Mouse (Mus musculus) heart, embryonic 11.5 days (tissue): Measurements from ENCODE around the gene Ift81. TPM values are rescaled to one million over a fixed set of nuclear protein-coding genes. Genes with fewer than 3 reads are reported as not detected.

Source experiments
- ATAC-seq: fragments of 200-750 bp; cut with Nextera tagmentation; replicated peaks from 2 replicates; pipeline ENCODE4 v1.8.0; 2017; ENCODE audit warnings: moderate library complexity; ENCODE audit not compliant: insufficient number of reproducible peaks, low FRiP score, low TSS enrichment
- H3K27ac ChIP-seq: fragments of 300-500 bp; sonication (generic); 2 replicates; pipeline ENCODE4 v1.5.1; 2014; ENCODE audit warnings: mild to moderate bottlenecking, low read depth, low read length
- H3K27me3 ChIP-seq: fragments of 300-500 bp; sonication (generic); 2 replicates; pipeline ENCODE4 v1.6.1; 2014; ENCODE audit warnings: mild to moderate bottlenecking, low read length, mixed read lengths; ENCODE audit not compliant: control insufficient read depth, insufficient read depth
- H3K36me3 ChIP-seq: fragments of 300-500 bp; sonication (generic); 2 replicates; pipeline ENCODE4 v1.6.1; 2014; ENCODE audit warnings: mild to moderate bottlenecking, low read length, moderate library complexity, mixed read lengths; ENCODE audit not compliant: control insufficient read depth, insufficient read depth
- H3K4me1 ChIP-seq: fragments of 300-500 bp; sonication (generic); 2 replicates; pipeline ENCODE4 v1.6.1; 2014; ENCODE audit warnings: low read length; ENCODE audit not compliant: control insufficient read depth, insufficient read depth
- H3K4me2 ChIP-seq: fragments of 300-500 bp; sonication (generic); 2 replicates; pipeline ENCODE4 v1.6.1; 2014; ENCODE audit warnings: mild to moderate bottlenecking, moderate library complexity
- H3K4me3 ChIP-seq: fragments of 300-500 bp; sonication (generic); 2 replicates; pipeline ENCODE4 v1.5.1; 2014; ENCODE audit warnings: low read depth, low read length
- H3K9ac ChIP-seq: fragments of 300-500 bp; sonication (generic); 2 replicates; pipeline ENCODE4 v1.6.1; 2014; ENCODE audit warnings: mild to moderate bottlenecking, low read depth, low read length, moderate library complexity
- H3K9me3 ChIP-seq: fragments of 300-500 bp; sonication (generic); replicated peaks from 2 replicates; pipeline ENCODE4 v1.6.1; 2016; ENCODE audit warnings: low read length; ENCODE audit not compliant: control insufficient read depth
- WGBS: fragments of 180-500 bp; shearing (Covaris S2); extraction: QIAGEN DNeasy Blood & Tissue Kit; methylation state at CpG from one replicate; pipeline ENCODE4 v1.1.7; 2014; ENCODE audit not compliant: insufficient replicate concordance; 5-methylcytosine and 5-hydroxymethylcytosine counted together
- polyA plus RNA-seq: library from polyadenylated mRNA; unstranded; fragments of >200 nt; fragmentation: Nextera tagmentation; extraction: Ambion mirVana; gene quantifications from 2 replicates; pipeline ENCODE4 v1.2.1, GENCODE M21; 2014

The Ift81 gene
- polyA plus RNA-seq, 1 experiment from 2014 or later = 23.9 TPM

GRCm38 (mm10) chr5:122638296-122638695 is 24.0 kb upstream of the Ift81 start:
- no peaks in the 10 kb centered on the region for H3K27me3 ChIP-seq
- no peak overlapping the region for H3K9ac ChIP-seq
- no peaks in the 10 kb centered on the region for H3K9me3 ChIP-seq
- ATAC-seq = no peak
- H3K36me3 ChIP-seq = no peaks in the 10 kb centered on the region
- H3K4me2 ChIP-seq = no peak overlapping the region
- H3K4me3 ChIP-seq = no peak overlapping the region
- H3K4me1 ChIP-seq = peaks cover 8% of the 10 kb centered on the region; the same call in 1 of the 2 replicates
- no peak overlapping the region for H3K27ac ChIP-seq
- WGBS = 43% methylated on average over 2 of the region's 2 CpGs

GRCm38 (mm10) chr5:122636958-122637357 is 22.6 kb upstream of the Ift81 start:
- no peak overlapping the region for H3K9ac ChIP-seq
- no peaks in the 10 kb centered on the region for H3K27me3 ChIP-seq
- peak overlapping the region; percentile 6; the same call in 1 of the 2 replicates for H3K4me3 ChIP-seq
- no peaks in the 10 kb centered on the region for H3K36me3 ChIP-seq
- peaks cover 8% of the 10 kb centered on the region; the same call in 1 of the 2 replicates for H3K4me1 ChIP-seq
- 42% methylated on average over 16 of the region's 16 CpGs for WGBS
- no peak for ATAC-seq
- peak overlapping the region; percentile 47 for H3K4me2 ChIP-seq
- H3K9me3 ChIP-seq = no peaks in the 10 kb centered on the region
- no peak overlapping the region for H3K27ac ChIP-seq

GRCm38 (mm10) chr5:122636308-122636707 is 22.0 kb upstream of the Ift81 start:
- Histone ChIP-seq H3K27ac (no peak overlapping the region), H3K4me3 (no peak overlapping the region), H3K9ac (no peak overlapping the region), H3K9me3 (no peaks in the 10 kb centered on the region), H3K36me3 (no peaks in the 10 kb centered on the region), H3K4me1 (peaks cover 8% of the 10 kb centered on the region; the same call in 1 of the 2 replicates), H3K27me3 (no peaks in the 10 kb centered on the region), H3K4me2 (no peak overlapping the region)
- ATAC-seq = no peak
- 83% methylated on average over 9 of the region's 9 CpGs for WGBS

GRCm38 (mm10) chr5:122635228-122635627 is 20.9 kb upstream of the Ift81 start:
- Histone ChIP-seq H3K4me2 (no peak overlapping the region), H3K27ac (no peak overlapping the region), H3K4me3 (no peak overlapping the region), H3K27me3 (no peaks in the 10 kb centered on the region), H3K4me1 (peaks cover 8% of the 10 kb centered on the region; the same call in 1 of the 2 replicates), H3K9ac (no peak overlapping the region), H3K36me3 (no peaks in the 10 kb centered on the region), H3K9me3 (no peaks in the 10 kb centered on the region)
- WGBS = 77% methylated on average over 8 of the region's 8 CpGs
- no peak for ATAC-seq

- no peaks in the 10 kb centered on the region for H3K27me3 ChIP-seq
- no peaks in the 10 kb centered on the region for H3K36me3 ChIP-seq
- WGBS = 34% methylated on average over 2 of the region's 2 CpGs
- no peak overlapping the region for H3K4me3 ChIP-seq
- no peak; the same call in 1 of the 2 replicates for ATAC-seq
- no peak overlapping the region for H3K9ac ChIP-seq
- H3K27ac ChIP-seq = no peak overlapping the region
- no peak overlapping the region for H3K4me2 ChIP-seq
- H3K9me3 ChIP-seq = no peaks in the 10 kb centered on the region
- 0 out of 2 replicates have a peak, but pooled peaks cover 3% of the 10 kb centered on the region for H3K4me1 ChIP-seq
These were observed 12.9 kb upstream of the Ift81 start for GRCm38 (mm10) chr5:122627243-122627642.

- Histone ChIP-seq H3K4me2 (no peak overlapping the region), H3K27me3 (no peaks in the 10 kb centered on the region), H3K9ac (no peak overlapping the region), H3K27ac (no peak overlapping the region), H3K4me3 (no peak overlapping the region), H3K4me1 (peaks cover 9% of the 10 kb centered on the region), H3K9me3 (no peaks in the 10 kb centered on the region), H3K36me3 (no peaks in the 10 kb centered on the region)
- 80% methylated on average over 14 of the region's 14 CpGs for WGBS
- ATAC-seq = no peak
These were observed 11.4 kb upstream of the Ift81 start for GRCm38 (mm10) chr5:122625565-122626252.

GRCm38 (mm10) chr5:122624952-122625479 is 10.7 kb upstream of the Ift81 start:
- Histone ChIP-seq H3K9ac (no peak overlapping the region), H3K27me3 (no peaks in the 10 kb centered on the region), H3K4me3 (no peak overlapping the region), H3K27ac (no peak overlapping the region), H3K9me3 (no peaks in the 10 kb centered on the region), H3K4me1 (peaks cover 14% of the 10 kb centered on the region), H3K4me2 (no peak overlapping the region), H3K36me3 (no peaks in the 10 kb centered on the region)
- WGBS = 81% methylated on average over 11 of the region's 11 CpGs
- ATAC-seq = no peak

- no peak for ATAC-seq
- no peak overlapping the region for H3K27ac ChIP-seq
- H3K27me3 ChIP-seq = no peaks in the 10 kb centered on the region
- no peak overlapping the region for H3K9ac ChIP-seq
- H3K36me3 ChIP-seq = no peaks in the 10 kb centered on the region
- no peak overlapping the region for H3K4me3 ChIP-seq
- H3K4me2 ChIP-seq = no peak overlapping the region
- 77% methylated on average over 9 of the region's 9 CpGs for WGBS
- H3K4me1 ChIP-seq = peaks cover 14% of the 10 kb centered on the region
- no peaks in the 10 kb centered on the region for H3K9me3 ChIP-seq
These were observed 9.5 kb upstream of the Ift81 start for GRCm38 (mm10) chr5:122623861-122624260.

GRCm38 (mm10) chr5:122622526-122622925 is 8.2 kb upstream of the Ift81 start:
- Histone ChIP-seq H3K4me3 (no peak overlapping the region), H3K36me3 (no peaks in the 10 kb centered on the region), H3K27ac (peak overlapping the region; percentile 90), H3K4me2 (no peak overlapping the region), H3K27me3 (no peaks in the 10 kb centered on the region), H3K4me1 (peaks cover 14% of the 10 kb centered on the region), H3K9ac (no peak overlapping the region), H3K9me3 (no peaks in the 10 kb centered on the region)
- 84% methylated on average over 5 of the region's 5 CpGs for WGBS
- ATAC-seq = no peak
